Mouse (Mus musculus) kidney, postnatal 0 days (tissue): Measurements from ENCODE around the gene Limch1. TPM values are rescaled to one million over a fixed set of nuclear protein-coding genes. Genes with fewer than 3 reads are reported as not detected.
A peak's percentile ranks its signal among the peaks of the same experiment; 100 is the strongest.

Experiments
- ATAC-seq: fragments of 200-750 bp; cut with Nextera tagmentation; replicated peaks from 2 replicates; pipeline ENCODE4 v1.8.0; 2017; ENCODE audit warnings: low read depth, moderate number of reproducible peaks, moderate TSS enrichment, moderate library complexity; ENCODE audit not compliant: low FRiP score
- DNase-seq: peaks from one replicate; pipeline ENCODE4 v3.0.0-alpha.2; 2016; ENCODE audit warnings: low spot score
- H3K27ac ChIP-seq: fragments of 300-500 bp; sonication (generic); 2 replicates; pipeline ENCODE4 v1.5.1; 2014; ENCODE audit warnings: mild to moderate bottlenecking
- H3K27me3 ChIP-seq: fragments of 300-500 bp; sonication (generic); 2 replicates; pipeline ENCODE4 v1.6.1; 2014; ENCODE audit warnings: low read length, mixed read lengths; ENCODE audit not compliant: insufficient read depth
- H3K36me3 ChIP-seq: fragments of 300-500 bp; sonication (generic); 2 replicates; pipeline ENCODE4 v1.6.1; 2014; ENCODE audit warnings: low read length, mixed read lengths; ENCODE audit not compliant: insufficient read depth
- H3K4me1 ChIP-seq: fragments of 300-500 bp; sonication (generic); replicated peaks from 2 replicates; pipeline ENCODE4 v1.6.1; 2014; ENCODE audit warnings: antibody characterized with exemption, low read length, mixed read lengths; ENCODE audit not compliant: insufficient read depth
- H3K4me2 ChIP-seq: fragments of 300-500 bp; sonication (generic); 2 replicates; pipeline ENCODE4 v1.6.1; 2014; ENCODE audit warnings: mild to moderate bottlenecking, low read length, moderate library complexity, mixed read lengths
- H3K4me3 ChIP-seq: fragments of 300-500 bp; sonication (generic); replicated peaks from 2 replicates; pipeline ENCODE4 v1.5.1; 2014; ENCODE audit warnings: low read depth, low read length
- H3K9ac ChIP-seq: fragments of 300-500 bp; sonication (generic); 2 replicates; pipeline ENCODE4 v1.6.1; 2014; ENCODE audit warnings: low read depth, low read length
- H3K9me3 ChIP-seq: fragments of 300-500 bp; sonication (generic); replicated peaks from 2 replicates; pipeline ENCODE4 v1.6.1; 2016; ENCODE audit warnings: low read length, inconsistent platforms, mixed read lengths
- CTCF ChIP-seq: IDR thresholded peaks from 2 replicates; pipeline ENCODE4 v1.5.1; 2016; ENCODE audit warnings: antibody characterized with exemption, low read depth, mild to moderate bottlenecking, moderate library complexity
- WGBS: fragments of 180-500 bp; shearing (Covaris S2); extraction: QIAGEN DNeasy Blood & Tissue Kit; methylation state at CpG from one replicate; pipeline ENCODE4 v1.1.7; 2014; 5-methylcytosine and 5-hydroxymethylcytosine counted together
- polyA plus RNA-seq: library from polyadenylated mRNA; unstranded; fragments of >200 nt; fragmentation: Nextera tagmentation; extraction: Ambion mirVana; gene quantifications from 2 replicates; pipeline ENCODE4 v1.2.1, GENCODE M21; 2015

The Limch1 gene
- polyA plus RNA-seq, 1 experiment from 2014 or later, result 34.1 TPM

DNA sequence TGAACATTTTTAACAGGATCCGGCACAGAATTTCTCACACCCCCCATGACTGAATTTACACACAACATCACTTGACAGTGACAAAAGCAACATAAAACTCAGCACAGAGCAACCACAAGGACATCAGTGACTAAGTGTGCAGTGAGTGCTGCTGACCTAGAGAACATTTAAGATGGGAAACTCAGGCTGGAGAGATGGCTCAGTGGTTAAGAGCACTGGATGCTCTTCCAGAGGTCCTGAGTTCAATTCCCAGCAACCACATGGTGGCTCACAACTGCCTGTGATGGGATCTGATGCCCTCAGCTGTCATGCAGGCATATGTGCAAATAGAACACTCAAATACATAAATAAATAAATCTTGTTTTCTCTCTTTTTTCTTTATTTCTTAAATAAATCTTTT lies 12.1 kb upstream of the Limch1 start:
- no peaks in the 10 kb centered on the region for H3K9me3 ChIP-seq
- no peak for TF ChIP-seq CTCF
- H3K4me3 ChIP-seq, result no peak overlapping the region
- 96% methylated on average over 1 of the region's 1 CpGs for WGBS
- H3K4me2 ChIP-seq, result no peak overlapping the region
- no peaks in the 10 kb centered on the region for H3K4me1 ChIP-seq
- no peak overlapping the region for H3K9ac ChIP-seq
- no peaks in the 10 kb centered on the region for H3K36me3 ChIP-seq
- ATAC-seq (no peak), DNase-seq (no peak)
- H3K27me3 ChIP-seq, result no peaks in the 10 kb centered on the region
- H3K27ac ChIP-seq, result no peak overlapping the region

DNA sequence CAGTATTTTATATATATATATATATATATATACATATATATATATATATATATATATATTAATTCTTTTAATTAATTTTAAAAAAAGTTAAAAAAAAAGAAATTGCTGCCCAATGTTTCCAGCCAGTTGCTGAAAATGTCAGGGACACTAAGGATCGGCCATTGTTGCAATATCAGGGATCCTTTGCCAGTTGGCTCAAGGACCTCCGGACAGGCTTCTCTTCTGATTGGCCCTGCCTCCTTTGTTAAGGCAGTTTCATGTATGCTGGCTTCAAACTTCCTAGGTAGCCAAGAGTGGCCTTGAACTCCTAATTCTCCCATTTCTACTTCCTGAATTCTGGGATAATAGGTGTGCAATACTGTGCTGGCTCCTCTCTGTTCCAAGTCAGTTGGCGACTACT lies 6.3 kb upstream of the Limch1 start:
- no peaks in the 10 kb centered on the region for H3K27me3 ChIP-seq
- H3K9me3 ChIP-seq, result no peaks in the 10 kb centered on the region
- DNase-seq, result no peak
- no peak overlapping the region for H3K27ac ChIP-seq
- no peaks in the 10 kb centered on the region for H3K36me3 ChIP-seq
- H3K4me1 ChIP-seq, result no peaks in the 10 kb centered on the region
- over 99% methylated on average over 3 of the region's 3 CpGs for WGBS
- no peak for TF ChIP-seq CTCF
- H3K4me2 ChIP-seq, result no peak overlapping the region
- no peak overlapping the region for H3K4me3 ChIP-seq
- H3K9ac ChIP-seq, result no peak overlapping the region
- no peak for ATAC-seq

DNA sequence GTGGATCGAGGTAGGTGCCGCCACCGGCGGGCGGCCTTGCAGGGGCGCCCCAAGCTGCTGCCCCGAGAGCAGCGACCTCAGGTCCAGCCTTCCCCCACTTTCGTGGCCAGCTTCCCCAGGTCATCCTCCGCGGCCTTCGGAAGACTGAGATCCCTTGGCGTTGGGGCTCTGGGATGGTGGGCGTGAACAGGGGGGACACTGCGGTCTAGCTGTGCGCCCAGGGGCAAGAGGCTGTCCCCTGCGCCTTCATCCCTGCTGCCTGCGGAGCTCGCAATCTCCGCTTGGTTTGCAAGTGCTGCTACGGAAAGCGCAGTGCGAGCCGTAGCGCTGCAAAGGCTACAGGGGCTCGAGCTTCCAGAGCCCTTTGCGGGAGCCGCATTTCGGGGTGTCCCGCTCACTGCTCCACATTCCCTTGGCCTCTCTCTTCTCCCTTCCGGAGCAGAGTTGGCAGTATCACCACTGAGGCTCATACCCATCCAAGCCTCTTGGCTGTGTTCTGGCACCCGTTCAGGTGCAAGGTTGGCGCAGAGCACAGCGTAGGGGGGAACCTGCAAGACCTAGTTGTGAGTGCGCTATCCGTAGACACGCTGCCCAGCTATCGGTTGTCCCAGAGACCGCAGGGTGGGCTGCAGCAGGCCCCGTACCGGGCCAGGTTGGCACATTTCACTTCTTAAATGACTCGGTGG lies 512 bp downstream of the Limch1 start:
- under 1% methylated on average over 42 of the region's 42 CpGs for WGBS
- Histone ChIP-seq H3K9ac (peak overlapping the region; percentile 57), H3K4me2 (peak overlapping the region; percentile 77), H3K4me3 (peak overlapping the region; percentile 55), H3K4me1 (peaks cover 16% of the 10 kb centered on the region), H3K9me3 (no peaks in the 10 kb centered on the region), H3K36me3 (no peaks in the 10 kb centered on the region), H3K27ac (peak overlapping the region; percentile 54), H3K27me3 (no peaks in the 10 kb centered on the region)
- ATAC-seq (peak; percentile 53), DNase-seq (peak; percentile 62)
- TF ChIP-seq CTCF, result no peak

DNA sequence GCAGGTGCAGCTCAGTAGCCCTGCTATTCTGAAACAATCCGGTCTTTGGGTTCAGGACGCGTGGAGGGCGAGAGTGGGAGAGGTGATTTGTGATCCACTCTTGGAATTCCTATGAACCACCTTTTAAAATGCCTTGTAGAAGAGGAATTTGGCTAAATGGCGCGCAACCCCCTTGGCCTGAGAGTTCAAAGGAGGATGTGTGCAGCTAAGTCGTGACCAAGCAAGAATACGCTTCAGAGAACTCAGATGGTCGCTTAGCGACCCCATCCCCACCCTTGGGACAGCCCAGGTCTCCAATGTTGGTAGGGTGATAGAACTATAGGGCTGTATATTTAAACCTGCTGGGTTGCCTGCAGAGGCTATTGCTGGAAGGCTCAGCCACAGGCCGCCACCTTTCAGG lies 1.1 kb downstream of the Limch1 start:
- ATAC-seq, result no peak
- H3K4me2 ChIP-seq, result peak overlapping the region; percentile 77
- no peak for DNase-seq
- H3K4me1 ChIP-seq, result peaks cover 20% of the 10 kb centered on the region
- H3K9me3 ChIP-seq, result no peaks in the 10 kb centered on the region
- H3K4me3 ChIP-seq, result peak overlapping the region; percentile 55
- H3K9ac ChIP-seq, result no peak overlapping the region
- no peaks in the 10 kb centered on the region for H3K36me3 ChIP-seq
- WGBS, result 9% methylated on average over 11 of the region's 11 CpGs
- H3K27ac ChIP-seq, result peak overlapping the region; percentile 54; the same call in 1 of the 2 replicates
- H3K27me3 ChIP-seq, result no peaks in the 10 kb centered on the region
- TF ChIP-seq CTCF, result no peak

DNA sequence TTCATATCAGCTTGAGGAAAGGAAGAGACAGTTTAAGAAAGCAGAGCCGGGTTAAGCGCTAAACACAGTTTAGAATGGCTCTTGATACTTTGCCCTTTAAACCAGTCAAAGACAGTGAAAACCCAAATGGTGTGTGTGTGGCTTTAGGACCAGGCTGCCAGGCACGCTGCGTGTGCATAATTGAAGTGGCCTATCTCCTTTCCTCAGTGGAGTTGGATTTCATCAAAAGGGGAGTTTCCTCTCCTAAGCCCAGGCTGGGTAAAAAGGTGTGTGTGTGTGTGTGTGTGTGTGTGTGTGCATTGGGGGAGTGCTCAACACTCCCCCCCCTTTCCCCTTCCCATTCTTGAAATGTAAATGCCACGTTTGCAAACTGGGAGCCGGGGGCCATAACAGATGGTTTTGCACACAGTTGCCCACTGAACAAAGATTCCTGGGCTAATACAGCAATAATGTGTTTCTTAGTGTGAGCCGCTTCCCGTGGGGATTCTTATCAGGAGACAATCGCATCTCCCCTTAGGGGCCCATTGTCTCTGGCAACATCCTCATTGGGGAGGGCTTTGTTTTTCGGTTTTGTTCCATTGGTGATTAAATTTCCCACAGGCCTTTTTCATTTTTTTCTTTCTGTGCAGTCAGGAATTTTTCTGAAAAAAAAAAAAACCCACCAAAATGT lies 2.3 kb downstream of the Limch1 start:
- Histone ChIP-seq H3K36me3 (no peaks in the 10 kb centered on the region), H3K4me2 (peak overlapping the region; percentile 77), H3K4me3 (no peak overlapping the region), H3K9me3 (no peaks in the 10 kb centered on the region), H3K27ac (peak overlapping the region; percentile 87), H3K4me1 (peaks cover 20% of the 10 kb centered on the region), H3K27me3 (no peaks in the 10 kb centered on the region), H3K9ac (no peak overlapping the region)
- WGBS, result 13% methylated on average over 10 of the region's 10 CpGs
- DNase-seq, result peak; percentile 47
- ATAC-seq, result no peak
- no peak for TF ChIP-seq CTCF

DNA sequence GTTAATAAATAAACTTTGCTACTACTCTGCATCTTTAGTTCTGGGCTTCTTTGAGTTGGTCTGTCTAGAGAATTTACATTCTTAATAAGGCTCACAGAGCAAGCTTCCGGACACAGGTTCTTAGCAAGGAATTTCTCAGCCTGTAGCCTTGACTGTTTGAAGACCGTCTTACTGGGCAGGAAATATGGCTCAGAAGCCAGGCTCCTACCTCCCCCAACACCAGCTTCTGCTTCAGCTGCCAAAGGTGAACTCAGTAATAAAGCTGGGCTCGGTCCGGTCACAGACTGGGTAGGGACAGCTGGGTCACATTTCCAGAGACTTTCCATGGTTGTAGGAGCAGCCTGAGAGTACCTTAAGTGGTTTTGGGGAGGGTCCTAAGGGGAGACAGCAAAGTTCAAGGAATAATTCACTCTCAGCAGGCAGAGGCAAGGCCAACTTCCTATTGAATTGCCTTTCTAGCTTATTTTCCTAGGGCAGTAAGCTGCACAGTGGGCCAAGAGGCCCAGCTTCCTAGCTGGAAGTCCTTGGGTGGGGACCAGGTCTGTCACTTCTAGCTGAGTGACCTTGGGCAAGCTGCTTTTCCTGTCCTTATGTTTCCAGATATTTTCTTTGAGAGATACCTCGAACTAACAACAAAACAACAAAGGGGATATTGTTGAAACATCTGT lies 3.0 kb downstream of the Limch1 start:
- Histone ChIP-seq H3K9me3 (no peaks in the 10 kb centered on the region), H3K4me2 (peak overlapping the region; percentile 77), H3K9ac (no peak overlapping the region), H3K27me3 (no peaks in the 10 kb centered on the region), H3K27ac (peak overlapping the region; percentile 87), H3K4me1 (peaks cover 20% of the 10 kb centered on the region), H3K36me3 (no peaks in the 10 kb centered on the region), H3K4me3 (no peak overlapping the region)
- TF ChIP-seq CTCF, result no peak
- ATAC-seq (no peak), DNase-seq (peak; percentile 71)
- WGBS, result 15% methylated on average over 5 of the region's 5 CpGs
